Mouse (Mus musculus): ENCODE measurements around the gene Hint1. TPM values are rescaled to one million over a fixed set of nuclear protein-coding genes. Genes with fewer than 3 reads are reported as not detected.

The Hint1 gene
- 991 and 1,084 TPM in 2 replicates for polyA plus RNA-seq (2021; fragmentation: Nextera tagmentation)
- long read RNA-seq, experiment 1, transcript Hint1-201 (3 exons, 636 nt), result major isoform, 91 of 94 reads
- long read RNA-seq, experiment 1, partial matches to known transcripts, result 0 of 94 reads
- long read RNA-seq, experiment 1, other reads (novel, unspliced or antisense), result 3 of 94 reads
- long read RNA-seq, experiment 2, transcript Hint1-201 (3 exons, 636 nt), result major isoform, 503 of 515 reads
- long read RNA-seq, experiment 2, partial matches to known transcripts, result 5 of 515 reads
- long read RNA-seq, experiment 2, other reads (novel, unspliced or antisense), result 7 of 515 reads

GRCm38 (mm10) chr11:54866119-54867048, at the start of gene Hint1:
TSS of gene Hint1 (plus strand) at chr11:54866383.

GRCm38 (mm10) chr11:54860256-54861038, 5.7 kb upstream of the Hint1 start, which contains the start of gene Lyrm7:
TSS of gene Lyrm7 (minus strand) at chr11:54860916.

GRCm38 (mm10) chr11:54902333-54903323, 36.4 kb downstream of the Hint1 start, which contains the start of gene Gpx3:
TSS of gene Gpx3 (plus strand) at chr11:54902453.

Other genes starting within 250 kb of the Hint1 start
- 91.3 and 126 TPM in 2 replicates for gene Cdc42se2, start 78.7 kb upstream of the Hint1 start, polyA plus RNA-seq (2021; fragmentation: Nextera tagmentation)
- gene Lyrm7, start 5.5 kb upstream of the Hint1 start, polyA plus RNA-seq (2021; fragmentation: Nextera tagmentation), result 12.5 and 13.9 TPM in 2 replicates
- gene Gpx3, start 36.1 kb downstream of the Hint1 start, polyA plus RNA-seq (2021; fragmentation: Nextera tagmentation), result 13.7 and 15.0 TPM in 2 replicates
- gene Tnip1, start 96.5 kb downstream of the Hint1 start, polyA plus RNA-seq (2021; fragmentation: Nextera tagmentation), result 11.6 and 16.8 TPM in 2 replicates
- 72.0 and 76.1 TPM in 2 replicates for gene Anxa6, start 167.1 kb downstream of the Hint1 start, polyA plus RNA-seq (2021; fragmentation: Nextera tagmentation)
- gene Ccdc69, start 211.7 kb downstream of the Hint1 start, polyA plus RNA-seq (2021; fragmentation: Nextera tagmentation), result 0.48 and 0.51 TPM in 2 replicates
- gene Gm2a, start 231.7 kb downstream of the Hint1 start, polyA plus RNA-seq (2021; fragmentation: Nextera tagmentation), result 68.2 and 80.1 TPM in 2 replicates

All from left cerebral cortex, adult 6 months (tissue).